Mouse (Mus musculus) midbrain, embryonic 11.5 days (tissue): ENCODE measurements at regions not wholly inside any gene's neighbourhood (a gene's known extent, or its start where the extent isn't known, plus 50 kb on each side); places are given as distances from the start of the nearest gene placed in this dataset.

Experiments
- ATAC-seq: fragments of 200-750 bp; cut with Nextera tagmentation; 2 replicates; pipeline ENCODE4 v1.8.0; 2017; ENCODE audit warnings: moderate TSS enrichment, moderate library complexity; ENCODE audit not compliant: low FRiP score
- DNase-seq: peaks from one replicate; pipeline ENCODE4 v3.0.0; 2015; ENCODE audit warnings: low spot score; ENCODE audit errors: missing footprints
- H3K27ac ChIP-seq: fragments of 300-500 bp; sonication (generic); 2 replicates; pipeline ENCODE4 v1.5.1; 2014; ENCODE audit warnings: low read depth, low read length
- H3K27me3 ChIP-seq: fragments of 300-500 bp; sonication (generic); 2 replicates; pipeline ENCODE4 v1.6.1; 2014; ENCODE audit warnings: mild to moderate bottlenecking, low read length, moderate library complexity, mixed read lengths; ENCODE audit not compliant: control insufficient read depth, insufficient read depth
- H3K36me3 ChIP-seq: fragments of 300-500 bp; sonication (generic); 2 replicates; pipeline ENCODE4 v1.6.1; 2014; ENCODE audit warnings: mild to moderate bottlenecking, low read length, moderate library complexity, mixed read lengths; ENCODE audit not compliant: control insufficient read depth, insufficient read depth
- H3K4me1 ChIP-seq: fragments of 300-500 bp; sonication (generic); 2 replicates; pipeline ENCODE4 v1.6.1; 2014; ENCODE audit warnings: low read length; ENCODE audit not compliant: control insufficient read depth, insufficient read depth
- H3K4me2 ChIP-seq: fragments of 300-500 bp; sonication (generic); 2 replicates; pipeline ENCODE4 v1.6.1; 2014; ENCODE audit warnings: mild to moderate bottlenecking, moderate library complexity
- H3K4me3 ChIP-seq: fragments of 300-500 bp; sonication (generic); 2 replicates; pipeline ENCODE4 v1.5.1; 2014; ENCODE audit warnings: low read depth, low read length
- H3K9ac ChIP-seq: fragments of 300-500 bp; sonication (generic); 2 replicates; pipeline ENCODE4 v1.6.1; 2014; ENCODE audit warnings: low read length
- H3K9me3 ChIP-seq: fragments of 300-500 bp; sonication (generic); 2 replicates; pipeline ENCODE4 v1.6.1; 2016; ENCODE audit warnings: low read length; ENCODE audit not compliant: control insufficient read depth
- WGBS: fragments of 180-500 bp; shearing (Covaris S2); extraction: QIAGEN DNeasy Blood & Tissue Kit; methylation state at CpG from one replicate; pipeline ENCODE4 v1.1.7; 2014; 5-methylcytosine and 5-hydroxymethylcytosine counted together

- H3K4me2 ChIP-seq: no peak overlapping the region
- no peak overlapping the region for H3K9ac ChIP-seq
- no peak overlapping the region for H3K27ac ChIP-seq
- H3K27me3 ChIP-seq: no peaks in the 10 kb centered on the region
- no peak overlapping the region for H3K4me3 ChIP-seq
- no peaks in the 10 kb centered on the region for H3K4me1 ChIP-seq
- no peaks in the 10 kb centered on the region for H3K9me3 ChIP-seq
- WGBS: 76% methylated on average over 8 of the region's 8 CpGs
- no peaks in the 10 kb centered on the region for H3K36me3 ChIP-seq
- DNase-seq (no peak), ATAC-seq (no peak)
These were observed 792.4 kb downstream of the Tpm3-rs7 start for GRCm38 (mm10) chr14:114106786-114107185.

GRCm38 (mm10) chr14:114128491-114128890 is 814.1 kb downstream of the Tpm3-rs7 start:
- DNase-seq: no peak
- no peaks in the 10 kb centered on the region for H3K4me1 ChIP-seq
- no peaks in the 10 kb centered on the region for H3K36me3 ChIP-seq
- no peak overlapping the region for H3K4me3 ChIP-seq
- no peak overlapping the region for H3K9ac ChIP-seq
- no peaks in the 10 kb centered on the region for H3K27me3 ChIP-seq
- H3K27ac ChIP-seq: no peak overlapping the region
- 96% methylated on average over 2 of the region's 2 CpGs for WGBS
- no peak overlapping the region for H3K4me2 ChIP-seq
- no peak for ATAC-seq
- H3K9me3 ChIP-seq: no peaks in the 10 kb centered on the region

GRCm38 (mm10) chr14:114166005-114166404 is 851.6 kb downstream of the Tpm3-rs7 start:
- Histone ChIP-seq H3K27me3 (no peaks in the 10 kb centered on the region), H3K27ac (no peak overlapping the region), H3K4me1 (no peaks in the 10 kb centered on the region), H3K4me2 (no peak overlapping the region), H3K36me3 (no peaks in the 10 kb centered on the region), H3K4me3 (no peak overlapping the region), H3K9me3 (no peaks in the 10 kb centered on the region), H3K9ac (no peak overlapping the region)
- ATAC-seq (no peak), DNase-seq (no peak)
- 86% methylated on average over 4 of the region's 4 CpGs for WGBS

GRCm38 (mm10) chr14:114215609-114216008 is 876.4 kb upstream of the Gpc5 start:
- Histone ChIP-seq H3K4me2 (no peak overlapping the region), H3K4me1 (no peaks in the 10 kb centered on the region), H3K9ac (no peak overlapping the region), H3K36me3 (no peaks in the 10 kb centered on the region), H3K4me3 (no peak overlapping the region), H3K27ac (no peak overlapping the region), H3K27me3 (no peaks in the 10 kb centered on the region), H3K9me3 (no peaks in the 10 kb centered on the region)
- ATAC-seq (peak; percentile 87), DNase-seq (no peak)
- 87% methylated on average over 5 of the region's 5 CpGs for WGBS

DNA sequence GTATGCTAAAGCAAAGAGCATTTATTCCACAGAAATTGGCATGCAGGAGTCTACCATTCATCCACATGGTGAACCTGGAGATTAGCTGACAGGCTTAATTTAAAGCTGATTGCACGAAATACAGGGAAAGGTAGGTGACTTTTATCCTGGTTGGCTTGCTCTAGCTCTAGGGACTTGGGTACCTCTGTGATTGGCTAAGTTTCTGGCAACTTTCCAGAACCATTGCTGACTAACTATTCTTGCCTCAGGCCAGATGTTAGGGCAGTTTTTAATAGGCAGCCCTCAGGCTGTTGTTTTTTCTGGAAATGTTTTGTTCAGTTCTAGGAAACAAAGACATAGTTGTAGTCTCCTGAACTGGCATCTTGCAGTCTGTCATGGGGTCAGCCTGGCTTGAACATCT is 871.1 kb upstream of the Gpc5 start:
- DNase-seq (no peak), ATAC-seq (no peak)
- WGBS: 71% methylated on average over 1 of the region's 1 CpGs
- Histone ChIP-seq H3K9me3 (no peaks in the 10 kb centered on the region), H3K4me3 (no peak overlapping the region), H3K4me1 (no peaks in the 10 kb centered on the region), H3K9ac (no peak overlapping the region), H3K36me3 (no peaks in the 10 kb centered on the region), H3K27me3 (no peaks in the 10 kb centered on the region), H3K4me2 (no peak overlapping the region), H3K27ac (no peak overlapping the region)

GRCm38 (mm10) chr14:114230711-114231110 is 861.3 kb upstream of the Gpc5 start:
- Histone ChIP-seq H3K9me3 (no peaks in the 10 kb centered on the region), H3K4me1 (no peaks in the 10 kb centered on the region), H3K4me3 (no peak overlapping the region), H3K4me2 (no peak overlapping the region), H3K27me3 (no peaks in the 10 kb centered on the region), H3K27ac (no peak overlapping the region), H3K9ac (no peak overlapping the region), H3K36me3 (no peaks in the 10 kb centered on the region)
- no peak for ATAC-seq
- 87% methylated on average over 2 of the region's 2 CpGs for WGBS
- no peak for DNase-seq

DNA sequence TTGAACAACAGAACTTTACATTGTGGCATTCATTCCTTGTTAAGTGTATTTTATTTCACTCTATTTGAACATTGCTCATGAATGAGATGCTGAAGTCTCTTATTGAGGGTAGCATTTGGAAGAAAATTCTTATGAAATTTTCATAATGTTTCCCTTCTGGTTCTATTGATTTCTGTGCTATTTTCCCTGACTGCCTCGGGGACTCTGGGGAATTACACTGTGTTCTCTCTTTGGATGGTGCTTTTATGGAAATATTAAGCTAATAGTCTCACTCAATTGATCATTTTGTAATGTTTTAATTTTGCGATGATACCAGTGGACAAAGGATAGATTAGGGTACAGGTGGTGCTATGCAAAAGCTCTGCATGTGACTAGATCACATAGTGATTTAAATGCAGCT is 837.0 kb upstream of the Gpc5 start:
- Histone ChIP-seq H3K4me1 (no peaks in the 10 kb centered on the region), H3K36me3 (no peaks in the 10 kb centered on the region), H3K27me3 (no peaks in the 10 kb centered on the region), H3K4me3 (no peak overlapping the region), H3K27ac (no peak overlapping the region), H3K9ac (no peak overlapping the region), H3K4me2 (no peak overlapping the region), H3K9me3 (no peaks in the 10 kb centered on the region)
- 85% methylated on average over 2 of the region's 2 CpGs for WGBS
- DNase-seq (no peak), ATAC-seq (0 out of 2 replicates have a peak, but pooled peaks have one; percentile 33)

GRCm38 (mm10) chr14:114261657-114262056 is 830.4 kb upstream of the Gpc5 start:
- WGBS: 80% methylated on average over 2 of the region's 2 CpGs
- H3K4me3 ChIP-seq: no peak overlapping the region
- no peak for ATAC-seq

GRCm38 (mm10) chr14:114300611-114301010 is 791.4 kb upstream of the Gpc5 start:
- Histone ChIP-seq H3K4me1 (no peaks in the 10 kb centered on the region), H3K27me3 (no peaks in the 10 kb centered on the region)
- WGBS: 90% methylated on average over 6 of the region's 6 CpGs

More at GRCm38 (mm10) chr14:114261657-114262056, 830.4 kb upstream of the Gpc5 start:
- Histone ChIP-seq H3K4me1 (no peaks in the 10 kb centered on the region), H3K36me3 (no peaks in the 10 kb centered on the region), H3K9ac (no peak overlapping the region), H3K9me3 (no peaks in the 10 kb centered on the region), H3K27me3 (no peaks in the 10 kb centered on the region), H3K4me2 (no peak overlapping the region), H3K27ac (no peak overlapping the region)
- DNase-seq: no peak

DNA sequence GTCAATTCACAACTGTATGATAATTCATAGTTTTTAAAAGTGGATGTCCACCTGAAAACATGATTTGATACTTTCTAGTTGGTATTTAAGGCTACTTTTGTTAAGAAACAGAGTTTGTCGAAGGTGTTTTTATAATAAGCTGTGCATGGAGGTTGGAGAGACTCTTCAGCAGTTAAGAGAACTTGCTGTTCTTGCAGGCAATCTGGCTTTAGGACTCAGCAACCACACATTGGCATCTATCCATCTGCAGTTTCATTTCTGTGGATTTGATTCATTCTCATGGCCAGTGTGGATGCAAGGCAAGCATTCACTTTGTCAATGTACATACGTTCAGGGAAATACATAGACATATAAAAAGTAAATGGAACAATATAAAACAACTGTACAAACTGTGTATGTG is 784.5 kb upstream of the Gpc5 start:
- H3K36me3 ChIP-seq: no peaks in the 10 kb centered on the region
- H3K4me3 ChIP-seq: no peak overlapping the region
- ATAC-seq: no peak
- H3K27ac ChIP-seq: no peak overlapping the region
- H3K4me2 ChIP-seq: no peak overlapping the region
- no peaks in the 10 kb centered on the region for H3K27me3 ChIP-seq
- no peaks in the 10 kb centered on the region for H3K4me1 ChIP-seq
- WGBS: 84% methylated on average over 2 of the region's 2 CpGs
- H3K9ac ChIP-seq: no peak overlapping the region
- H3K9me3 ChIP-seq: no peaks in the 10 kb centered on the region
- DNase-seq: no peak

More at GRCm38 (mm10) chr14:114300611-114301010, 791.4 kb upstream of the Gpc5 start:
- H3K27ac ChIP-seq: no peak overlapping the region
- DNase-seq (no peak), ATAC-seq (no peak)
- H3K36me3 ChIP-seq: no peaks in the 10 kb centered on the region
- no peaks in the 10 kb centered on the region for H3K9me3 ChIP-seq
- no peak overlapping the region for H3K4me2 ChIP-seq
- no peak overlapping the region for H3K9ac ChIP-seq
- no peak overlapping the region for H3K4me3 ChIP-seq
